Mouse (Mus musculus) ES-E14 (cell line): Measurements from ENCODE around the gene Urb2. TPM values are rescaled to one million over a fixed set of nuclear protein-coding genes. Genes with fewer than 3 reads are reported as not detected.

Experiments used
- DNase-seq: peaks from one replicate; pipeline ENCODE4 v3.0.0-alpha.2; 2013; ENCODE audit warnings: low read depth, low spot score
- H3K27ac ChIP-seq: 2 replicates; pipeline ENCODE4 v1.5.1; 2012; ENCODE audit warnings: low read depth, mild to moderate bottlenecking, low read length, moderate library complexity, mixed read lengths; ENCODE audit not compliant: poor library complexity, insufficient read depth, severe bottlenecking
- H3K36me3 ChIP-seq: 2 replicates; pipeline ENCODE4 v1.6.1; 2012; ENCODE audit warnings: mild to moderate bottlenecking, low read length, moderate library complexity, mixed read lengths; ENCODE audit not compliant: control insufficient read depth, poor library complexity, insufficient read depth, severe bottlenecking
- H3K4me1 ChIP-seq, 2 experiments: fragments of 150-350 bp in 1 of 2; sonication (generic) in 1 of 2; 2 replicates each; pipeline ENCODE4 v1.6.1; 2012; ENCODE audit warnings: low read length in 2 of 2, mild to moderate bottlenecking in 1 of 2, mixed read lengths in 1 of 2; ENCODE audit not compliant: control insufficient read depth in 2 of 2, insufficient read depth in 2 of 2, poor library complexity in 1 of 2
- H3K4me3 ChIP-seq, 2 experiments: fragments of 150-350 bp in 1 of 2; sonication (generic) in 1 of 2; 2 replicates each; pipeline ENCODE4 v1.5.1; 2012; ENCODE audit warnings: low read length in 2 of 2, low read depth in 1 of 2, mild to moderate bottlenecking in 1 of 2, mixed read lengths in 1 of 2; ENCODE audit not compliant: insufficient read depth in 1 of 2, poor library complexity in 1 of 2, severe bottlenecking in 1 of 2
- H3K9ac ChIP-seq: 2 replicates; pipeline ENCODE4 v1.6.1; 2012; ENCODE audit warnings: low read depth, mild to moderate bottlenecking, low read length, mixed read lengths; ENCODE audit not compliant: poor library complexity, insufficient read depth, severe bottlenecking
- H3K9me3 ChIP-seq: fragments of 150-350 bp; sonication (generic); 2 replicates; pipeline ENCODE4 v1.6.1; 2012; ENCODE audit warnings: low read depth, mild to moderate bottlenecking, low read length; ENCODE audit not compliant: control insufficient read depth, insufficient read depth
- CHD2 ChIP-seq: IDR thresholded peaks from 2 replicates; pipeline ENCODE4 v1.6.1; 2014; ENCODE audit warnings: mild to moderate bottlenecking, low read depth, low read length, inconsistent platforms
- HCFC1 ChIP-seq: IDR thresholded peaks from 2 replicates; pipeline ENCODE4 v1.6.1; 2012; ENCODE audit warnings: low read length, inconsistent platforms, borderline replicate concordance; ENCODE audit not compliant: insufficient read depth
- MAFK ChIP-seq: IDR thresholded peaks from 2 replicates; pipeline ENCODE4 v1.6.1; 2014; ENCODE audit warnings: mild to moderate bottlenecking, low read depth, low read length, inconsistent platforms; ENCODE audit not compliant: insufficient read depth
- ZC3H11A ChIP-seq: IDR thresholded peaks from 2 replicates; pipeline ENCODE4 v1.6.1; 2012; ENCODE audit warnings: low read depth, mild to moderate bottlenecking, inconsistent platforms, low read length, borderline replicate concordance
- ZNF384 ChIP-seq: IDR thresholded peaks from 2 replicates; pipeline ENCODE4 v1.6.1; 2012; ENCODE audit warnings: low read depth, low read length, inconsistent platforms
- in situ Hi-C, 2 experiments: fragments of 600-800 bp; cut with MboI; formaldehyde crosslinking; loops; one replicate each; pipeline ENCODE4 v1.15.1; 2025; ENCODE audit warnings: low sequenced_read_pairs in 2 of 2, inconsistent platforms in 1 of 2; ENCODE audit not compliant: unreplicated experiment in 2 of 2
- total RNA-seq: library from RNA; depleted of rRNA; stranded (reverse); fragments of 300-350 nt; gene quantifications from 2 replicates; pipeline ENCODE4 v1.2.3, GENCODE M21; 2012

The Urb2 gene
- total RNA-seq, 1 experiment, result 80.0 TPM

GRCm38 (mm10) chr8:123978926-123979325 lies 42.4 kb upstream of the Urb2 start:
- H3K9ac ChIP-seq, result no peak overlapping the region
- no peaks in the 10 kb centered on the region; a peak in 1 of 4 replicates for H3K4me1 ChIP-seq
- H3K27ac ChIP-seq, result no peak overlapping the region
- H3K9me3 ChIP-seq, result no peaks in the 10 kb centered on the region
- no peak for DNase-seq
- no peak overlapping the region for H3K4me3 ChIP-seq
- TF ChIP-seq ZNF384 (no peak), MAFK (no peak), ZC3H11A (no peak), CHD2 (no peak), HCFC1 (no peak)
- in situ Hi-C loops, result no loop called here
- no peaks in the 10 kb centered on the region for H3K36me3 ChIP-seq

- in situ Hi-C loops, result no loop called here
- DNase-seq, result no peak
- no peaks in the 10 kb centered on the region for H3K9me3 ChIP-seq
- no peak overlapping the region for H3K4me3 ChIP-seq
- no peak for TF ChIP-seq HCFC1
- no peak for TF ChIP-seq ZNF384
- TF ChIP-seq ZC3H11A, result no peak
- TF ChIP-seq CHD2, result no peak
- no peak for TF ChIP-seq MAFK
- H3K36me3 ChIP-seq, result no peaks in the 10 kb centered on the region
- peaks cover 0 to 2% of the 10 kb centered on the region in 2 experiments; a peak in 1 of 4 replicates for H3K4me1 ChIP-seq
- H3K27ac ChIP-seq, result no peak overlapping the region
- no peak overlapping the region for H3K9ac ChIP-seq
Observed at GRCm38 (mm10) chr8:123980239-123980638, 41.1 kb upstream of the Urb2 start.

- Histone ChIP-seq H3K9ac (no peak overlapping the region), H3K4me1 (peaks cover 0 to 2% of the 10 kb centered on the region in 2 experiments; a peak in 1 of 4 replicates), H3K9me3 (no peaks in the 10 kb centered on the region), H3K27ac (no peak overlapping the region), H3K4me3 (no peak overlapping the region), H3K36me3 (no peaks in the 10 kb centered on the region)
- in situ Hi-C loops, result no loop called here
- no peak for TF ChIP-seq HCFC1
- no peak for TF ChIP-seq ZNF384
- no peak for TF ChIP-seq MAFK
- TF ChIP-seq CHD2, result no peak
- no peak for TF ChIP-seq ZC3H11A
- no peak for DNase-seq
Observed at GRCm38 (mm10) chr8:123981674-123982073, 39.6 kb upstream of the Urb2 start.

GRCm38 (mm10) chr8:123982291-123982793 lies 39.0 kb upstream of the Urb2 start:
- peaks cover 0 to 2% of the 10 kb centered on the region in 2 experiments; a peak in 1 of 4 replicates for H3K4me1 ChIP-seq
- no peaks in the 10 kb centered on the region for H3K9me3 ChIP-seq
- DNase-seq, result peak; percentile 15
- H3K36me3 ChIP-seq, result no peaks in the 10 kb centered on the region
- peak overlapping the region; percentile 25; the same call in 1 of the 2 replicates for H3K27ac ChIP-seq
- peak overlapping the region; percentile 92 for H3K9ac ChIP-seq
- no peak for TF ChIP-seq ZC3H11A
- no peak for TF ChIP-seq ZNF384
- TF ChIP-seq MAFK, result no peak
- no peak for TF ChIP-seq HCFC1
- TF ChIP-seq CHD2, result no peak
- peak overlapping the region; percentile 73 to 92 for H3K4me3 ChIP-seq
- in situ Hi-C loops, result no loop called here
